24 mouse cellular contexts compared by ENCODE assay signal in the genomic region with DNA sequence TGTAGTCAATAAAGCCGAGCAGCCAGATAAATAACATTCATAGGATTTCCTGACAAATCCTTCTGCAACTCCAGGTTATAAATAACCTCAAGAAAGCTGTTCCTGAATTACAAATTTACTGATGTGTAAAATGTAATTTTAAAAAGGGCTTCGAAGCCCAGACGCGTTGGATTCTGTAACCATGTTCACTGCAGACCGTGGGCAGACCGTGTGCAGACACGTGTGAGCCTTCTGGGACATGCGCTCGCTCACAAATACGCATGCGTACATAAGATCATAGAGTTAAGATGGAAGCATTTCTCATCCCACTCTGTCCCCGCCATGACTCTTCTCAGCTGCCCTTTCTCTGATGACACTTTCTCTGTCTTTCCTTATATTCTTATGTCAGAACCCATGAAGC.
DNase-seq lines count a peak whose midpoint lies in the region; ATAC-seq and TF ChIP-seq lines count a peak whose summit lies in the region.
"Had no signal": no experiment of that assay in that cellular context is flagged by ENCODE, and none has a peak within 500 bp of the region (broad histone marks: within the 10 kb centered on the region; RNA-seq: fewer than 3 reads in every experiment).

No protein-coding gene starts in this region.

- H3K36me3 ChIP-seq in forebrain, postnatal 0 days (ENCODE audit: insufficient read depth): no peaks in the 10 kb centered on the region
- H3K36me3 ChIP-seq in forebrain, embryonic 14.5 days (ENCODE audit: control insufficient read depth, insufficient read depth, low read length): no peaks in the 10 kb centered on the region
- H3K36me3 ChIP-seq: heart, embryonic 13.5 days; hindbrain, embryonic 13.5 days; limb, embryonic 15.5 days; midbrain, embryonic 13.5 days had no signal

- no peak overlapping the region for H3K9ac ChIP-seq in forebrain, postnatal 0 days
- no peak overlapping the region for H3K9ac ChIP-seq in forebrain, embryonic 14.5 days (ENCODE audit: low read length)
- H3K9ac ChIP-seq: heart, embryonic 13.5 days; hindbrain, embryonic 13.5 days; limb, embryonic 15.5 days; liver, embryonic 14.5 days; lung, embryonic 14.5 days; midbrain, embryonic 13.5 days had no signal

- H3K4me3 ChIP-seq in forebrain, postnatal 0 days (ENCODE audit: low read depth, low read length): no peak overlapping the region
- no peak overlapping the region for H3K4me3 ChIP-seq in forebrain, embryonic 14.5 days (ENCODE audit: low read depth, low read length)
- H3K4me3 ChIP-seq: heart, embryonic 13.5 days; hindbrain, embryonic 13.5 days; limb, embryonic 15.5 days; megakaryocyte, embryonic 14.5 days; midbrain, embryonic 13.5 days had no signal

- no peaks in the 10 kb centered on the region for H3K27me3 ChIP-seq in forebrain, postnatal 0 days (ENCODE audit: insufficient read depth, low read length)
- H3K27me3 ChIP-seq in forebrain, embryonic 14.5 days (replicated peaks; ENCODE audit: control insufficient read depth, insufficient read depth, low read length): no peaks in the 10 kb centered on the region
- H3K27me3 ChIP-seq: heart, embryonic 13.5 days; hindbrain, embryonic 13.5 days; limb, embryonic 15.5 days; midbrain, embryonic 13.5 days had no signal

- TF ChIP-seq CTCF in forebrain, postnatal 0 days (IDR thresholded peaks at IDR 0.05; ENCODE audit: low read depth): no peak

- H3K27ac ChIP-seq in forebrain, postnatal 0 days (ENCODE audit: low read depth, low read length): peak overlapping the region; percentile 57
- no peak overlapping the region for H3K27ac ChIP-seq in forebrain, embryonic 14.5 days (ENCODE audit: low read depth, low read length)
- H3K27ac ChIP-seq: heart, embryonic 13.5 days; hindbrain, embryonic 13.5 days; limb, embryonic 15.5 days; liver, embryonic 14.5 days; midbrain, embryonic 13.5 days had no signal

- intact Hi-C loops in left cerebral cortex, postnatal 36 days (cut with DNase I): no loop called here

- no peaks in the 10 kb centered on the region for H3K4me1 ChIP-seq in forebrain, postnatal 0 days (ENCODE audit: insufficient read depth)
- H3K4me1 ChIP-seq in forebrain, embryonic 14.5 days (ENCODE audit: control insufficient read depth, insufficient read depth, low read length): no peaks in the 10 kb centered on the region
- H3K4me1 ChIP-seq: heart, embryonic 13.5 days; hindbrain, embryonic 13.5 days; limb, embryonic 15.5 days; midbrain, embryonic 13.5 days had no signal

- H3K4me2 ChIP-seq in forebrain, postnatal 0 days (ENCODE audit: low read depth): no peak overlapping the region
- H3K4me2 ChIP-seq in forebrain, embryonic 14.5 days (ENCODE audit: low read length): no peak overlapping the region
- H3K4me2 ChIP-seq: heart, embryonic 13.5 days; hindbrain, embryonic 13.5 days; limb, embryonic 15.5 days; lung, embryonic 14.5 days; midbrain, embryonic 13.5 days had no signal

- peak; percentile 75 for ATAC-seq in forebrain, postnatal 0 days
- ATAC-seq in forebrain, embryonic 14.5 days: no peak
- ATAC-seq: forebrain, embryonic 16.5 days; midbrain, embryonic 13.5 days had no signal

- no peaks in the 10 kb centered on the region for H3K9me3 ChIP-seq in forebrain, postnatal 0 days (ENCODE audit: low read length)
- no peaks in the 10 kb centered on the region for H3K9me3 ChIP-seq in forebrain, embryonic 14.5 days (replicated peaks; ENCODE audit: control insufficient read depth, low read length)
- H3K9me3 ChIP-seq: heart, embryonic 13.5 days; hindbrain, embryonic 13.5 days; limb, embryonic 15.5 days; midbrain, embryonic 13.5 days had no signal

- DNase-seq in forebrain, postnatal 0 days: peak; percentile 52
- DNase-seq in forebrain, embryonic 14.5 days (ENCODE audit: low spot score): no peak
- DNase-seq in layer of hippocampus, adult 9-11 months: peak; percentile 57
- DNase-seq in layer of hippocampus, postnatal 36 days: no peak
- peak; percentile 26 to 43 for DNase-seq in left cerebral cortex, postnatal 36 days (ENCODE audit: low spot score in 2 of 2)
- peak; percentile 48 to 59 for DNase-seq in right cerebral cortex, postnatal 36 days (ENCODE audit: low spot score in 2 of 2)
- DNase-seq in cerebellum, adult 18-20 months: no peak
- no peak for DNase-seq in kidney, postnatal 14 days
- DNase-seq: adrenal gland, postnatal 25 days; cerebellum, adult 11 months; heart, adult 18-20 months; heart, postnatal 14 days; kidney, adult 11 months; lung, embryonic 14.5 days; lung, postnatal 36 days; thymus, adult 2 months; thymus, postnatal 4 days had no signal

- WGBS in forebrain, postnatal 0 days: 78% methylated on average over 12 of the region's 12 CpGs
- 91% methylated on average over 12 of the region's 12 CpGs for WGBS in forebrain, embryonic 14.5 days

Comparison
In these comparisons a context has a peak if more than half of its experiments do, and no peak if none do; other contexts are left out.
1. DNase-seq: peak in forebrain, postnatal 0 days (single experiment), layer of hippocampus, adult 9-11 months (single experiment), left cerebral cortex, postnatal 36 days (2 of 2) and right cerebral cortex, postnatal 36 days (2 of 2); none in forebrain, embryonic 14.5 days (single experiment), layer of hippocampus, postnatal 36 days (0 of 2), cerebellum, adult 18-20 months (0 of 2) and kidney, postnatal 14 days (single experiment).